Mouse (Mus musculus): ENCODE data around the gene Gng3.
"Not testable (repeated sequence)": the region's sequence is repeated elsewhere in the genome, so short reads cannot be mapped to it uniquely, and the experiment has no call there.

Gene Gng3

DNA sequence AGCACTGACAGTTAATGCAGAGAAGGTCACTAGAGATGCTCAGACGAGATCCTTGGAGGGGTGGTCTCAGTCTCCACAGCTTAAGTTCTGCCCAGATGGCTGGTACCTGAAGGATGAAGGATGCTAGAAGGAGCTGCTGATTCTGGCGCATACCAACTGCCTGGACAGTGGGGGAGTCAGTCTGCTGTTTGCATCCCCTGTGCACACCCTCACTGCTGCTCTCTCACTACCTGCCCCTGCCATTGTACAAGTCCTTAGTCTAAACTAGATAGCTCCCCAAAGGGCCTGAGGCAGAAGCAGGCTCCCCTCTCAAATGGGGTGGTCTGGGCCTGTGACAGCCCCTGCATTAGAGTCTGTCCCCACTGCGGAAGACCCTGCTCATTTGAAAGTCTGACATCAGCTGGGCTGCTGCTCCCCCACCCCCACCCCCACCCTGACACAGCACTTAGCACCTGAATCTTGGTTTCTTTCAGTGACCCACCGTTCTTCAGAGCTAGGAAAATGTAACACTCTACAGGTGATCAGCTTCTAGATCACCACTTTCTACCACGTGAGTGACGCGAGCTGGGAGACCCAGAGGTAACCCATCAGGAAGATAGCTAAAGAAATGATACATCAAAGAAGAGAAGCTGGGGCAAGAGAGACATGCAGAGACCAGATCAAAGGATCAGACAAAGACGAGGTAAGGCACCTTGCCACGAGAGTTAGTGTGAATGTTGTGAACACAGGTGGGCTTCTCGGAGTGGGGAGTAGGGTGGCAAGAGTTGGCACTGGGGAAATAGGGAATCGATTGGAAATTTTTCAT lies at the start of gene Gng3:
Gene Gng3, minus strand, starts transcription at position 92 of the 805 bp plus-strand sequence.
- DNase-seq, result peak; percentile 74

DNA sequence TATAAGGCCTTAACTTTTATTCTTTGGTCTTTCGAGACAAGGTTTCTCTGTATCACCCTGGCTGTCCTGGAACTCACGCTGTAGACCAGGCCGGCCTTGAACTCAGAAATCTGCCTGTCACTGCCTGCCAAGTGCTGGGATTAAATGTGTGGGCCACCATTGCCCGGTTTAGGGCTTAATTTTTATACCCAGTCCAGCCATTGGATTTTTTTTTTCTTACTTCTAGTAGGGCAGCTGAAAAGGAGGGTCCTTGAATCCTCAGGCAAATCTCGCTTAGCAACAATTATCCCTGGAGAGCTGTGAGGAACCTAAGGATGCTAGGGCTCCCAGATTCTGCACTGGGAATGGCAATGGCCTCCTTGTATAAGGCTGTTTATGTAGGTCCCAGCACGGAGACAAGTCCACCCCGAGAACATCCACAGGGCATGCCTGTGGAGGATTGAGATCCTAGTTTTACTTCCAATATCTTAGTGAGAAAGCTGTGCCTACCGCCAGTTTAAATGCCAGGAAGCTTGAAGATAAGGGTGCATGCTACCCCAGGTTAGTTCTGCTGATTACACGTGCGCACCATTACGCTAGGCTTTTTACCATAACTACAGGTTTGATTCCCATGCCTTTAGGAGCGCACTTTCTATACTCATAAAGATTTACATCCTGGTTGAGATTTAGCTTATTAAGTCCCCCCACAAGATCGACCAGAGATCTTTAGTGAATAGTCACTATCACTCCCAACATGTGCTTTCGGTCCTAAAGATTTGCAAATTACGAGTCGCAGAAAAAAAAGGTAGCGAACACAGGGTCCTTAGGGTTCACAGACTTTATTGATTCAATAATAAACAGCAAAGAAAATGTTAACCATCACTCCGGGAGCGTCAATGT lies 48.8 kb upstream of the Gng3 start:
- no peak for DNase-seq

- DNase-seq, result no peak
These were observed 48.1 kb upstream of the Gng3 start for GRCm38 (mm10) chr19:8886916-8887584.

GRCm38 (mm10) chr19:8883616-8884015 lies 44.6 kb upstream of the Gng3 start, which contains the start of the genes Lbhd1 and Gm49403:
Lbhd1 (plus strand) TSS chr19:8883732.
Gm49403 (plus strand) TSS chr19:8883930.
- DNase-seq, result no peak

GRCm38 (mm10) chr19:8881034-8881392 lies 42.0 kb upstream of the Gng3 start:
- DNase-seq, result no peak

DNA sequence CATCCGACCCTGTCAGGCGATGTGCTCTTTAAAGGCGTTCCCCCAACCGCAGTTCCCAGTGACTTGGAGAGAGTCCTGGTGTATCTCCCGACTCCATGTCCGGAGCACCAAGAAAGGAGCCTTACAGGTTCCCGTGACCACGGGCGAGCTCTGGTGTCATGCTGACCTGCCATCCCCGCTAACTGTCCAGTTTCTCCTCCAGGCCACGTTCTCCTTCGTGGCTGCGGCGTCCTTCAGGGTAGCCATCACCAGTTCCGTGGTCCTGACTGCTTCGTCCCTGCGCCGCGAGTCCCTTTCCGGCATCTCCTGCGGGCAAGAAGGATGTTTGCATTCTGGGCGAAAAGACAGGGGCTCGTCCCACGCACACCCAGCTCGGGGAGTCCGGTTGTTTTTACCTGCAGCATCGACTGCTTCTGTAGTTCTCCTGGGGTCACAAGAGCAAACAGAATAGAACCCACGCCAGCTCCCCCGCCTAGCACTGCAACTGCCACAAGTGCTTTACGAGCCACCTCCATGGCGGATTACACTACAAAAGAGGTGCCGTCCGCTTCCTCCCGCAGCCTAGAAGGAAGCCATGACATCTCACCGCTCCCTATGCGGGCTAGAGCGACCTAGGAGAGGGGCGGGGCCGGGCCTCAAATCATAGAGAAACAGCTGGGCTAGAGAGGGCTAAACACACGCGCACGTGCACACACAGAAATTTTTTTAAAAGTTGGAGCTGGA lies 41.5 kb upstream of the Gng3 start, which contains the start of gene Uqcc3:
Gene Uqcc3, minus strand, starts transcription at position 613 of the 723 bp plus-strand sequence.
- DNase-seq, result peak; percentile 81

GRCm38 (mm10) chr19:8875031-8875430 lies 36.0 kb upstream of the Gng3 start:
- DNase-seq, result no peak

- no peak for DNase-seq
These were observed 33.4 kb upstream of the Gng3 start for GRCm38 (mm10) chr19:8872266-8872840.

GRCm38 (mm10) chr19:8871267-8872186 lies 32.5 kb upstream of the Gng3 start, which contains the start of gene Ubxn1:
Ubxn1 (plus strand) TSS chr19:8871496.
- peak; percentile 92 for DNase-seq

- no peak for DNase-seq
These were observed 31.8 kb upstream of the Gng3 start for GRCm38 (mm10) chr19:8870838-8871237.

GRCm38 (mm10) chr19:8870381-8870780 lies 31.4 kb upstream of the Gng3 start:
- not testable (repeated sequence) for DNase-seq

DNA sequence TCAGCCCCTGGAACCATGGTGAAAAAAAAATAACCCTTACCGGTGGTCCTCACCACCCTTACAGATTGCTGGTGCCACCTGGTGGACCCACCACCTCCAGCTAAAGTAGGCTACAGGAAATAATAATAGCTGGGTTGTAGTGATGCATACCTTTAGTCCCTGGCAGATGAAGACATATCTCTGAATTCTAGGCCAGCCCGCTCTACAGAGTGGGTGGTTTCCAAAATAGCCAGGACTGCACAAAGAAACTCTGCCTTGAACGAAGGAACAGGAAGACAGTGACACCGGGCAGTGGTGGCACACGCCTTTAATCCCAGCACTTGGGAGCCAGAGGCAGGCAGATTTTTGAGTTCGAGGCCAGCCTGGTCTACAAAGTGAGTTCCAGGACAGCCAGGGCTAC lies 25.3 kb upstream of the Gng3 start:
- DNase-seq, result no peak

DNA sequence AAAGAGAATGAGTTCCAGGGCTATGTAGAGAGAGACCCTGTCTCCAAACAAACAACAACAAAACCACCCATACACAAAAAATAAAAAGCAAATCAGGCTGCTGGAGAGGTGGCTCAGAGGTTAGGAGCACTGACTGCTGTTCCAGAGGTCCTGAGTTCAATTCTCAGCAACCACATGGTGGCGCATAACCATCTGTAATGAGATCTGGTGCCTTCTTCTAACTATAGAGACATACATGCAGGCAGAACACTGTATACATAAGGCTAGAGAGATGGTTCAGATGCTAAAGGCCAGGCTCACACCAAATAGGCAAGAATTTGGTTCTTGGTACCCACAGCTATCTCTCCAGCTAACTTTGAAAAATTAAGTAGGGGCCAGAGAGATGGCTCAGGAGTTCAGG lies 20.0 kb upstream of the Gng3 start:
- no peak for DNase-seq

DNA sequence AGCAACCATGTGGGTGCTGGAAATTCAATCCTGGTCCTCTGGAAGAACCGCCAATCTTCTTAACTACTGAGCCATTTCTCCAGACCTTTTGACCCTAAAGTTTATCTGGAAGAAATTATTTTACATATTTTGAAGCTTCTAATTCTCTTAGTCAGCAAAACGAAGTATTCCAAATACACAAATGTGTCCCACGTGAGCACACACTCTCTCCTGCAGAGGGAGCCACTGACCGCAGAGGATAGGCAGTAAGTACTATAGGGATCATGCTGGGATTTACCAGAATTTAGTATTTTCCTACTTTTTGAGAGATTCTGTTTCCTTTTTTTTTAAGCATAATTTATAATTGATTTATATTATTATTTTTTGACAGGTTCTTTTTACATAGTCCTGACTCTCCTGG lies 18.7 kb upstream of the Gng3 start:
- DNase-seq, result peak; percentile 55

- no peak for DNase-seq
These were observed 14.1 kb upstream of the Gng3 start for GRCm38 (mm10) chr19:8853117-8853516.

DNA sequence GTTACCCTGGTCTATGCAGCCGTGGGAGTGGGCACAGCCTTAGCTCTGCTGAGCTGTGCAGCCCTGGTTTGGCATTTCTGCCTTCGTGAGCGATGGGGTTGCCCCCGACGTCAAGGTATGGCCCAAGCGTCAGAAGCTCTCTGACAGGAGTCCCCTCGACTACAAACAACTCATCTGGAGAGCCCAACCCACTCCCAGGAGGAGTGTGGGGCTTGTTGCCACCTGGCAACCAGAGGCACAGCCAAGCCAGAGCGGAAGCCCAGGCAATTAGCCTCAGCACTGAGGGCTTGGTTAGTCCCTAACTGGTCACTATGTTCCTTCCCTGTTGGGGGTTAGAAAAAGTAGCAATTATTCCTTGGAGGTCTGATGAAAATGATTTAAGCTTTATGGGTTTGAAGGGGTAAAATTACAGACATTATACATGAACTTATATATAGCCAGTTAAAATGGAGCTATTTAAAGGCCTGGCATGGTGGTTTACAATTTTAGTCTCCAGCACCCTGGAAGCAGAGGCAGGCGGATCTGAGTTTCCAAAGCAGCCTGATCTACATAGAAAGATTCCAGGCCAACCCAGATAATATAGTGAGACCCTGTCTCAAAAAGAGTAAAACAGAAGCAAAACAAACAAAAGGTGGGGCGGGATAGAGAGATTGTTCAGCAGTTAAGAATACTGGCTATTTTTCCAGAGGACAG lies 13.4 kb upstream of the Gng3 start:
- no peak for DNase-seq

GRCm38 (mm10) chr19:8851639-8852038 lies 12.6 kb upstream of the Gng3 start:
- DNase-seq, result no peak

- no peak for DNase-seq
These were observed 11.5 kb upstream of the Gng3 start, which contains the start of gene Lrrn4cl for GRCm38 (mm10) chr19:8850402-8850901. Lrrn4cl (plus strand) TSS chr19:8850768.

GRCm38 (mm10) chr19:8848356-8848755 lies 9.4 kb upstream of the Gng3 start:
- DNase-seq, result no peak

All from right cerebral cortex, postnatal 4 days (tissue).